Mouse (Mus musculus) cerebellum, adult 11 months (tissue): ENCODE measurements around the gene Ccdc33.

Experiments
- DNase-seq: peaks from one replicate; pipeline ENCODE4 v3.0.0; 2022

The Ccdc33 gene

GRCm38 (mm10) chr9:58087277-58087998 is 31.2 kb downstream of the Ccdc33 start:
- DNase-seq, result no peak

- DNase-seq, result no peak
Measured at GRCm38 (mm10) chr9:58086861-58087260, 31.8 kb downstream of the Ccdc33 start.

- no peak for DNase-seq
Measured at GRCm38 (mm10) chr9:58086203-58086602, 32.4 kb downstream of the Ccdc33 start.

GRCm38 (mm10) chr9:58085074-58085473 is 33.5 kb downstream of the Ccdc33 start:
- DNase-seq, result no peak

- DNase-seq, result no peak
Measured at GRCm38 (mm10) chr9:58084586-58084985, 34.0 kb downstream of the Ccdc33 start.

GRCm38 (mm10) chr9:58074561-58074960 is 44.1 kb downstream of the Ccdc33 start:
- DNase-seq, result no peak

- peak; percentile 74 for DNase-seq
Measured at GRCm38 (mm10) chr9:58067546-58067945, 51.1 kb downstream of the Ccdc33 start.

- no peak for DNase-seq
Measured at GRCm38 (mm10) chr9:58066731-58067095, 51.9 kb downstream of the Ccdc33 start.

GRCm38 (mm10) chr9:58065977-58066730 is 52.5 kb downstream of the Ccdc33 start:
- no peak for DNase-seq

GRCm38 (mm10) chr9:58065532-58065931 is 53.1 kb downstream of the Ccdc33 start:
- DNase-seq, result no peak

GRCm38 (mm10) chr9:58063531-58063930 is 55.1 kb downstream of the Ccdc33 start, which contains the start of gene Stra6:
TSS of gene Stra6 (plus strand) at chr9:58063788.
- no peak for DNase-seq

- no peak for DNase-seq
Measured at GRCm38 (mm10) chr9:58060677-58061667, 57.7 kb downstream of the Ccdc33 start.

GRCm38 (mm10) chr9:58059920-58060319 is 58.7 kb downstream of the Ccdc33 start:
- no peak for DNase-seq

- DNase-seq, result no peak
Measured at GRCm38 (mm10) chr9:58055666-58056065, 63.0 kb downstream of the Ccdc33 start.

- no peak for DNase-seq
Measured at GRCm38 (mm10) chr9:58054032-58054431, 64.6 kb downstream of the Ccdc33 start.

GRCm38 (mm10) chr9:58053544-58053943 is 65.1 kb downstream of the Ccdc33 start:
- DNase-seq, result no peak

GRCm38 (mm10) chr9:58053102-58053501 is 65.5 kb downstream of the Ccdc33 start:
- DNase-seq, result peak; percentile 53

- no peak for DNase-seq
Measured at GRCm38 (mm10) chr9:58051937-58052336, 66.7 kb downstream of the Ccdc33 start.

- DNase-seq, result no peak
Measured at GRCm38 (mm10) chr9:58049861-58050260, 68.8 kb downstream of the Ccdc33 start.

GRCm38 (mm10) chr9:58049186-58049585 is 69.4 kb downstream of the Ccdc33 start:
- no peak for DNase-seq

- DNase-seq, result no peak
Measured at GRCm38 (mm10) chr9:58048621-58049020, 70.0 kb downstream of the Ccdc33 start.

- DNase-seq, result no peak
Measured at GRCm38 (mm10) chr9:58047061-58047460, 71.6 kb downstream of the Ccdc33 start.

GRCm38 (mm10) chr9:58045646-58046045 is 73.0 kb downstream of the Ccdc33 start:
- DNase-seq, result no peak
